Mouse (Mus musculus): ENCODE measurements around the gene Itga3.

DNA sequence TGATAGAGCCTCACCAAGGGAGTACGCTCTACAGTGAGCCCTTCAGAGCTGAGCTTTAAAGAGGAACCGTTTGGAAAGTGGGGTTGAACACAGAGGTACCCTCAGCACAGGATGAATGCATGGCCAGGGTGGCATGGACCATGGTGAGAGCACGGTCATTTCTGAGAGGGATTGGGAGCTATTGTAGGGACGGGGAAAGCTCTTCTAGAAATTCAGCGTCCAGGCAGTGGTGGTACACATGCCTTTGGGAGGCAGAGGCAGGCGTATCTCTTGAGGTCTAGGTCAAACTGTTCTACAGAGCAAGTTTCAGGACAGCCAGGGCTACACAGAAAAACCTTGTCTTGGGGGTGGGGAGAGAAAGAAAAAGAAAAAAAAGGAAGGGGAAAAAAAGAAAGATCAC is 79.6 kb downstream of the Itga3 start:
- TF ChIP-seq GATA1 (IDR thresholded peaks at IDR 0.05; ENCODE audit: borderline replicate concordance, low read length) (no peak), FLI1 (IDR thresholded peaks at IDR 0.05; ENCODE audit: low read length) (no peak)
